Mouse (Mus musculus) limb, embryonic 15.5 days (tissue): ENCODE data around the gene Zc3h8. TPM values are rescaled to one million over a fixed set of nuclear protein-coding genes. Genes with fewer than 3 reads are reported as not detected.

ENCODE experiments used
- ATAC-seq: fragments of 200-750 bp; cut with Nextera tagmentation; 2 replicates; pipeline ENCODE4 v1.8.0; 2017; ENCODE audit warnings: low read depth, moderate TSS enrichment; ENCODE audit not compliant: insufficient number of reproducible peaks, low FRiP score, low TSS enrichment
- H3K27ac ChIP-seq: fragments of 300-500 bp; sonication (generic); 2 replicates; pipeline ENCODE4 v1.5.1; 2015; ENCODE audit warnings: moderate library complexity, mild to moderate bottlenecking, inconsistent platforms
- H3K27me3 ChIP-seq: fragments of 300-500 bp; sonication (generic); 2 replicates; pipeline ENCODE4 v1.6.1; 2015; ENCODE audit warnings: inconsistent platforms
- H3K36me3 ChIP-seq: fragments of 300-500 bp; sonication (generic); 2 replicates; pipeline ENCODE4 v1.6.1; 2015; ENCODE audit warnings: inconsistent platforms
- H3K4me1 ChIP-seq: fragments of 300-500 bp; sonication (generic); 2 replicates; pipeline ENCODE4 v1.6.1; 2015; ENCODE audit warnings: inconsistent platforms
- H3K4me2 ChIP-seq: fragments of 300-500 bp; sonication (generic); 2 replicates; pipeline ENCODE4 v1.6.1; 2015; ENCODE audit warnings: mild to moderate bottlenecking, inconsistent platforms
- H3K4me3 ChIP-seq: fragments of 300-500 bp; sonication (generic); 2 replicates; pipeline ENCODE4 v1.5.1; 2015; ENCODE audit warnings: mild to moderate bottlenecking, inconsistent platforms
- H3K9ac ChIP-seq: fragments of 300-500 bp; sonication (generic); 2 replicates; pipeline ENCODE4 v1.6.1; 2015; ENCODE audit warnings: inconsistent platforms
- H3K9me3 ChIP-seq: fragments of 300-500 bp; sonication (generic); 2 replicates; pipeline ENCODE4 v1.6.1; 2016; ENCODE audit warnings: inconsistent platforms
- WGBS: fragments of 180-500 bp; shearing (Covaris S2); methylation state at CpG from one replicate; pipeline ENCODE4 v1.1.7; 2015; 5-methylcytosine and 5-hydroxymethylcytosine counted together
- microRNA-seq: library from miRNA; unstranded; fragments of <30 nt; microRNA quantifications from one replicate; pipeline ENCODE4, GENCODE M21; 2016
- polyA plus RNA-seq: library from polyadenylated mRNA; unstranded; fragments of >200 nt; fragmentation: Nextera tagmentation; extraction: Ambion mirVana; gene quantifications from 2 replicates; pipeline ENCODE4 v1.2.1, GENCODE M21; 2015

Zc3h8 gene
- polyA plus RNA-seq, 1 experiment from 2014 or later, result 6.4 TPM

GRCm38 (mm10) chr2:128885225-128885811, 58.6 kb downstream of the Zc3h8 start:
- Histone ChIP-seq H3K9ac (no peak overlapping the region), H3K4me3 (no peak overlapping the region)
- WGBS, result 79% methylated on average over 8 of the region's 8 CpGs

GRCm38 (mm10) chr2:128881236-128881635, 62.6 kb downstream of the Zc3h8 start:
- H3K4me2 ChIP-seq, result no peak overlapping the region
- no peak overlapping the region for H3K27ac ChIP-seq
- ATAC-seq, result no peak
- H3K27me3 ChIP-seq, result no peaks in the 10 kb centered on the region
- H3K4me1 ChIP-seq, result no peaks in the 10 kb centered on the region
- H3K4me3 ChIP-seq, result no peak overlapping the region
- H3K36me3 ChIP-seq, result no peaks in the 10 kb centered on the region
- 69% methylated on average over 4 of the region's 4 CpGs for WGBS
- no peaks in the 10 kb centered on the region for H3K9me3 ChIP-seq
- H3K9ac ChIP-seq, result no peak overlapping the region

More at GRCm38 (mm10) chr2:128885225-128885811, 58.6 kb downstream of the Zc3h8 start:
- H3K4me2 ChIP-seq, result no peak overlapping the region
- no peaks in the 10 kb centered on the region for H3K36me3 ChIP-seq
- H3K27ac ChIP-seq, result no peak overlapping the region
- H3K27me3 ChIP-seq, result no peaks in the 10 kb centered on the region
- ATAC-seq, result no peak
- H3K9me3 ChIP-seq, result no peaks in the 10 kb centered on the region
- no peaks in the 10 kb centered on the region for H3K4me1 ChIP-seq

Small RNAs within 50 kb of the gene (microRNA-seq; reads per million reads assigned to microRNA genes)
- not detected for gene Gm22859

Other genes starting within 250 kb of the Zc3h8 start
- gene Mertk, start 245.1 kb downstream of the Zc3h8 start, polyA plus RNA-seq, result 10.7 and 11.0 TPM in 2 replicates
- gene Tmem87b, start 126.0 kb downstream of the Zc3h8 start, polyA plus RNA-seq, result 29.4 and 31.0 TPM in 2 replicates
- 11.4 and 11.8 TPM in 2 replicates for gene Fbln7, start 81.1 kb downstream of the Zc3h8 start, polyA plus RNA-seq
- gene Zc3h6, start 23.3 kb upstream of the Zc3h8 start, polyA plus RNA-seq, result 2.0 and 2.1 TPM in 2 replicates
- 12.7 and 14.8 TPM in 2 replicates for gene Gm10762, start 23.6 kb upstream of the Zc3h8 start, polyA plus RNA-seq
- gene Vinac1, start 104.1 kb upstream of the Zc3h8 start, polyA plus RNA-seq, result 0.04 and 0.07 TPM in 2 replicates
- 17.2 and 19.1 TPM in 2 replicates for gene Ttl, start 121.9 kb upstream of the Zc3h8 start, polyA plus RNA-seq
- gene Polr1b, start 156.9 kb upstream of the Zc3h8 start, polyA plus RNA-seq, result 22.0 and 25.1 TPM in 2 replicates
- gene Chchd5, start 185.6 kb upstream of the Zc3h8 start, polyA plus RNA-seq, result 24.2 and 24.3 TPM in 2 replicates